Mouse (Mus musculus) heart, postnatal 36 days (tissue): Measurements from ENCODE around the gene Plxna3. TPM values are rescaled to one million over a fixed set of nuclear protein-coding genes. Genes with fewer than 3 reads are reported as not detected.
A peak's percentile ranks its signal among the peaks of the same experiment; 100 is the strongest.
"Not testable (repeated sequence)": the region's sequence is repeated elsewhere in the genome, so short reads cannot be mapped to it uniquely, and the experiment has no call there.

Experiments
- DNase-seq, 2 experiments: peaks; one replicate each; pipeline ENCODE4 v3.0.0; 2021 to 2022
- intact Hi-C: fragments of 180-260 bp; cut with DNase I; formaldehyde crosslinking; loops from one replicate; pipeline ENCODE4 v1.15.1; 2025
- total RNA-seq, 2 experiments: library from RNA; stranded (reverse); gene quantifications; 2 replicates each; pipeline ENCODE4 v1.2.3; 2021

Gene Plxna3
- total RNA-seq: 1 to 10 TPM in 1 of 2 experiments, under 1 TPM in 1; 0.87 to 1.6 TPM

DNA sequence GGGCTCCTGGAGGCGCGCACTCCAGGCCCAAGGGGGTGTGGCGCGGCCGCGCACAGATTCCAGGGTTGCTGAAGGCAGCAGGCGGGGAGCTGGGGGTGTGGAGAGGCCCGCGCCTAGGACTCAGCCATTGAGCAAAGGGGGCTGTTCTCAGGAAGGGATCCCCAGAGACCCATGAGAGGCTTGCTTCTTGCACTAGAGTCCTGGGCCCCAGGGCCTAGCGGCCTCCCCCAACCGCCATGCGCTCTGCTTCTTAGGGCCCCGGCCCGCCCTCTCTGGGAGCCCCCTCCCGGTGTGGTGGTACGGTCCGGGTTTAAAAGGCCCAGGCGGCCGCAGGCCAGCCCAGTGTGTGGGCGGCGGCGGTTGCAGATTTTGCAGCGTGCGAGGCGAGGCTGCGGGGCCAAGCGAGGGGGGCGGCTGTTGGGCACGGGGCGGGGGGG, at the start of gene Plxna3:
TSS of gene Plxna3 (plus strand) at position 342 of the 437 bp plus-strand sequence.
- intact Hi-C loops: no loop called here

DNA sequence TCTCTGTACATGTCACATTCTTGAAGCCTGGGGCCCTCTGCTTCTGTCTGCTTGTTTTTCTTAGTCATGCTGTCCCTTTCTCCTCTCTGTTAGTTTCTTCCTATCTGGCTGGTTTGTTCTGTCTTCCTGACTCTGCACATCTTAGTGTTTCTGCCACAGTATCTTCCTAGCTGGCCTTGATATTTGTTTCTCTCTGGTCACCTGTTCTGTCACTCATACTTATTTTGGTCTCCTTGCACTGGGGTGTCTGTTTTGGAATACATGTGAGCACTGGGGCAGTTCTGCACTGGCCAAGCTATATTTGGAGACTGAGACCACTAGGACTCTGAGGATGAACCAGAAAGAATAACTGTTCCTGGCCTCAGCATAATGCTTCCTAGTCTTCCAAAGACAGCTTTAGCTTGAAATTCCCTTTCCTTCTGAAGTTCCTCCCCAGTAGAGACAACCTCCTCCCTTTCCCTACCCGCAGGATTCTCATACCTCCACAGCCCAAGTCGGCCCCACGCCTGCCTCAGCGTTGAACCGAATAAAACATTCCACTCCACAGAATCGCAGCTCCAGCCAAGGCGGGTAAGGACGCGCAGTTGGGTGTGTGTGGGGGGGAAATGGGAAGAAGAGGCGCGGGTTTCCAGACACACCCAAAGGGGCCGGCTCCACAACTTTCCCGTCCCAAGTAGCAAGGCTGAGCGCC, 47.7 kb upstream of the Plxna3 start:
- no peak for DNase-seq
- intact Hi-C loops: no loop called here

More for the DNA sequence above, at the start of gene Plxna3:
- peak; percentile 65 to 79 for DNase-seq

DNA sequence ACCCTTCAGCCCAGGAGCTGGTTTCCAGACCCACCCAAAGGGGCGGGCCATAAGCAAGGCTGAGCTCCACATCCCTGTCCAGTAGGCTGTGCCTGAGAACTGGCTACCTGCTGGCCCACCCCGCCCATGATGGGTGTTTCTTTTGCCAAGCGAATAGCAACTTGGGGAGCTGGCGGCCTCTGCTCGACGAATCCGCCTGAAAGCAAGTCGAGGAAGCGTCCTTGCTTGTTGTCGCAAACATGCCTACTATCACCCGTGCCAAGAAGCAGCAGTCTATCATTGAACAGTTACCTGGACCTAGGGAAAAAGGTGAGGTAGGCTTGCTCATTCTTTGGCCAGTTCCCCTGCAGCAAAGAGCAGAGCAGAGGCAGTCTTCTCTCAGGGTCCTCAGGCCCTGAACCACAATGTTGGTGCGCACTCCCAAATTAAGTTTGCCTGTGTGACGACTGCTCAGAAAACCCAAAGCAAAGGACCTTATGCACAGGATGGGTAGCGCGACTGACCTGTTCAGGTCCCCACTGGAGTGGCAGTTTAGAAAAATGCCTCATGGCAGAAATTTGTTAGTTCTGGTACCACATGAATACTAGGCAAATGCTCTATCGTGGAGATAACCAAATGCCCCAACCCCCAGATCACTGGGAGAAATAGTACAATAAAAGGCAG, 47.0 kb upstream of the Plxna3 start, which contains the start of the genes Taz and Dnase1l1:
TSS of gene Taz (plus strand) at position 181 of the 663 bp plus-strand sequence.
TSS of gene Dnase1l1 (minus strand) at position 606 of the 663 bp plus-strand sequence.
- peak; percentile 72 to 73 for DNase-seq
- intact Hi-C loops: no loop called here

DNA sequence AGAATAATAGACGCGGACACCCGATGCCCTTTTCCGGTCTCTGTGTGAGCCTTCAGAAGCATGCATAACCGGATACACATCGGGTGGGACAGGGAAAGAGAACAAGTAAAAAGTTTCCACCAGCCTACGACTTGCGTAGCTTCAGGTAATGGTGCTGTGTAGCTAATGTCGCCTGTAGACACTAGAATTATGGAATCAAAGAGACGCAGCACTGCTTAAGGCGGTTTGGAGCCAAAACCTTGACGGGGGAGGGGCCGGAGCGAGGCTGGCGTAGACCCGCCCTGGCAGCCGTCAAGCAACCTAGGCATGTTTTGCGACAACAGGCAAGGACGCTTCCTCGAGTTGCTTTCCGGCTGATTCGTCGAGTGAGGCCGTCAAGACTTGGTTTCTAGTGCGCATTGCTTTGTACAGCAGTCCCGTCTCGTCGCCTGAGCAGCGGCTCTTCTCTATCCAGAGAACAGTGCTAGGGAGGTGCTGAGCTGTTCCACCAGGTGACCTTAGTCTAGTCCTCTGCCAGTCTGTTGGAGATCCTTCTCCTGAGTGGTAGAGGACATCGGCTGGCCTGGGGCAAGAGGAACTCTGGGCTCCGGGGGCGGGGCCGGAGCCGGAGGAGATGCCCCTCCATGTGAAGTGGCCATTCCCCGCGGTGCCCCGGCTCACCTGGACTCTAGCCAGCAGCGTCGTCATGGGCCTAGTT, 46.3 kb upstream of the Plxna3 start:
- DNase-seq: peak; percentile 79 to 82
- intact Hi-C loops: no loop called here

DNA sequence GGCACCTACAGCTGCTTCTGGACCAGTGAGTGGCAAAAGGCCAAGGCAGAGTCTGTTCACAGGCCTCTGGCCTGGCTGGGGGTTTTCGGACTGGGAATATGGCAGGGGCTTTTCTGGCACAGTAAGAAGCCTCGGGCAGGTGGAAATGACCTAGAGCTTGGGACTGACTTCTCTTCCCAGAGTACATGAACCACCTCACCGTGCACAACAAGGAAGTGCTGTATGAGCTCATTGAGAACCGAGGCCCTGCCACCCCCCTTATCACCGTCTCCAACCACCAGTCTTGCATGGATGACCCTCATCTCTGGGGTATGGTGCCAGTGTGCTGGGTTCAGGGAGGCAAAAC, 45.8 kb upstream of the Plxna3 start:
- DNase-seq: no peak
- intact Hi-C loops: no loop called here

DNA sequence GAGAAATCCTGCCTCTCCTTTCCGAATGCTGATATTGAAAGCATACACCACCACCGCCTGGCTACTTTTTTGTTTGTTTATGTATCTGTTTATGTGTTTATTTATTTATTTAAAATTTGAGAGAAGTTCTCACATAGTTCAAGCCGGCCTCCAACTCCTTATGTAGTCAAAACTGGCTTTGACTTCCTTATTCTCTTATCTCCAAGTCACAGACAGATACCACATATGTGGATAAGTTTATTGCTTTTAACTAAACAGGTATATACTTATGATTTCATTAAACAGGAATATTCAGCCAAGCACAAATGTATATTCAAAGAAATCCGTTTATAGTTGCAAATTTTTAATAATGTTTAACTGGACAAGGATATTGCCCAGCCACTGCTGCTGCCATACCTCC, 35.4 kb upstream of the Plxna3 start:
- intact Hi-C loops: no loop called here
- DNase-seq: no peak

DNA sequence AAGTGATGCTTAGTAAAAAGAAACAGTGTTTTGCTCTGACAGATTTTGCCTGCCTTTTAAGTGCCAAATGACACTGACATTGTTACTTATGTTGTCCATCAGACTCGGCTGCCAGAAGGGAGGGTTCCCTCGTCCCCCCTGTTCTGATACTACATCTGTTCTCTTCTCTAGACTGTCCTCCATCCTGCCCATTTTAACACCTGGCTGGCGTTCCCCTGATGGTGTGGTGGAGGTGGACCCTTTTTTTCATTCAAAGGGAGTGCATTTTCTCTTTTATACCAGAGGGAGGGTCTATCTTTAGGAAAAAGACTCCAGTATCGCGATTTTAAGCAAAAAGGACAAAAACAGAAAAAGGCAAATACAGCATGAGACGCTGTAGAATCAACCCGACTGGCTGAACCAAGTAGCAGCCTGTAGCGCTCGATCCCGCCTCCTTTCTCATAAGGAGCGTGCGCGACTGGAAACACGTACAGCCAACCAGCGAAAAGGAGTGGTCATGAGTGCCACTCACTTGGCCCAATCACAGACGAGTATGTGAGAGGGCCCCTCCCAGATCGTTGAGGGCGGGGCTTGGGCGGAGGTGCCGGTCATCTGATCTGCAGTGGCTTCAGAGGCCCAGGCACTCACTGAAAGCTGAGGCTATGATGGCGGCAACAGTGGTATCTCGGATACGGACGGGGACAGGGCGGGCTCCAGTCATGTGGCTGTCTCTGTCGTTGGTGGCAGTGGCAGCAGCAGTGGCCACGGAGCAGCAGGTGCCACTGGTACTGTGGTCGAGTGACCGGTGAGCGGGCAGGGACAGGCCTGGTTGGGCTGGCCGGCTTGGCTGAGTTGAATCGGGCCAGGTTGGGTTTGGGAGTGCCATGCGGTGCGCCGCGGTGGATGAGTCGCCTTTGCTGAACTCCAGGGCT, 32.1 kb upstream of the Plxna3 start, which contains the start of gene Atp6ap1:
TSS of gene Atp6ap1 (plus strand) at position 560 of the 911 bp plus-strand sequence.
- intact Hi-C loops: no loop called here
- DNase-seq: peak; percentile 87 to 94

DNA sequence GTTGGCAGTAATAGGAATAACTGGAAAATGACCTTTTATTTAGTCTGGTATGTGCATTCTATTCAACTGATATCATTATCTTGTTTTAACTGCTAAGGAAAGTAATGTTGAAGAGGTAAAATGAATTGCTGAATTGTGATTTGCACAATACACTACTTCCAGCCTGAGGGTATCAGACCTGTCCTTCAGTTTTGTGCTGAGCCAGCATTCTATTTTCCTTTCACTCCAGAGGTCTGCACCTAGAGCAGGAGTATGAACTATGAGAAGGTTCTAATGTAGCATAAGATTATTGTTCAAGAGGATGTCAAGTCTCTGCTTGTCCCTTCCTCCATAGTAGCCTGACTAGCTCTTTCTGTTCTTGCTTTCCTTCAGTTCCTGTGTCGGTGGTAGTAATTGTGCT, 30.5 kb upstream of the Plxna3 start:
- DNase-seq: no peak
- intact Hi-C loops: no loop called here

DNA sequence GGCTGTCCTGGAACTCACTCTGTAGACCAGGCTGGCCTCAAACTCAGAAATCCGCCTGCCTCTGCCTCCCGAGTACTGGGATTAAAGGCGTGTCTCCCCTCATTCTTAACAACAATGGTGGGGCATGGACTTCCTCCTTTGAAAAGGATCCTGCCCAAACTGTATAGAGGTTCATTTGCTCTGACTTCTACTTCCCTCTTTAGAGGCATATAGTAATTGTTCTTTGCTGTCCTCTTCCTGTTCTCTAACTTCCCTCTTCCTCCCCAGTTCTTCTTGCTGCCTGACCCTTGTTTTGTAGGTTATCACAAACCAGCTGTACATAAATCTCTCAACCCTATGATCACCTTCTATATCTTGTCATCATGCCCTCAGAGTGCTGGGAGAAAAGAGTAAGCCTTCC, 29.1 kb upstream of the Plxna3 start:
- intact Hi-C loops: no loop called here
- no peak for DNase-seq

DNA sequence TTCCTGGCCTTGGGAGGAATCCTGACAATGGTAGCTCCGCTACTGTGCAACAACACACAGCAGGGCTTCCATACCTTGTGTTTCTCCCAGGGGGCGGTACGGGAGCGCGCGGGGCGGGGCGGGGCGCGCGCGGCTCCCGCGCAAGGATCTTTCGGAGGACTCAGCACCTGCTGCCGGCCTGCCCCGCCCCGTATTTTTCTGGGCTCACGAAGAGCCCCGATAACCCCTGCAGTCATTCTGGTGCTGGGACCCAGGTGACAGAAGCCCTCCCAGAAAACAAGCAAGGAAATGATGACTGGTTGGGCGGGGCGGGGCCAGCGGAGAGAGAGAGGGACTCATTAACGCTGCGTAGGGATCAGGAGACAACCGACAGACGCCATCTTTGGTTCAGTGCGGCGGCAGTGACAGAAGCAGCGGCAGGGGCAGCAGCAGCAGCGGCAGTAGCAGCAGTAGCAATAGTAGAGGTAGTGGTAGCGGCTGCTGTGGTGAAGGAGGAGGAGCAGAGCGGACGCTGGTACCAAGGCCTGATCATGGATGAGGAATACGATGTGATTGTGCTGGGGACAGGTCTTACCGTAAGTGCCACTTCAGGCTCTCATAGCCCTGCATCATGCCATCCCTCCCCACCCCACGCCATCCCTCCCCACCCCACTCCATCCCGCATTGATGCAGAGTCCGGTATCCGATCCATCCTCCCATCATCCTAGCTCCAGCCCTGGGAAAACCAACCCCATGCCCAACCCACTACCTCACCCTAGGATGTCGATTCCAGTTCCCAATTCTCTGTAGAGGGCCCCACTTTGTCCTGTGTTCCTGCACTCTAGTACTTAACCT, 23.8 kb upstream of the Plxna3 start, which contains the start of gene Gdi1:
TSS of gene Gdi1 (plus strand) at position 132 of the 834 bp plus-strand sequence.
- DNase-seq: peak; percentile 75 to 84
- intact Hi-C loops: no loop called here

DNA sequence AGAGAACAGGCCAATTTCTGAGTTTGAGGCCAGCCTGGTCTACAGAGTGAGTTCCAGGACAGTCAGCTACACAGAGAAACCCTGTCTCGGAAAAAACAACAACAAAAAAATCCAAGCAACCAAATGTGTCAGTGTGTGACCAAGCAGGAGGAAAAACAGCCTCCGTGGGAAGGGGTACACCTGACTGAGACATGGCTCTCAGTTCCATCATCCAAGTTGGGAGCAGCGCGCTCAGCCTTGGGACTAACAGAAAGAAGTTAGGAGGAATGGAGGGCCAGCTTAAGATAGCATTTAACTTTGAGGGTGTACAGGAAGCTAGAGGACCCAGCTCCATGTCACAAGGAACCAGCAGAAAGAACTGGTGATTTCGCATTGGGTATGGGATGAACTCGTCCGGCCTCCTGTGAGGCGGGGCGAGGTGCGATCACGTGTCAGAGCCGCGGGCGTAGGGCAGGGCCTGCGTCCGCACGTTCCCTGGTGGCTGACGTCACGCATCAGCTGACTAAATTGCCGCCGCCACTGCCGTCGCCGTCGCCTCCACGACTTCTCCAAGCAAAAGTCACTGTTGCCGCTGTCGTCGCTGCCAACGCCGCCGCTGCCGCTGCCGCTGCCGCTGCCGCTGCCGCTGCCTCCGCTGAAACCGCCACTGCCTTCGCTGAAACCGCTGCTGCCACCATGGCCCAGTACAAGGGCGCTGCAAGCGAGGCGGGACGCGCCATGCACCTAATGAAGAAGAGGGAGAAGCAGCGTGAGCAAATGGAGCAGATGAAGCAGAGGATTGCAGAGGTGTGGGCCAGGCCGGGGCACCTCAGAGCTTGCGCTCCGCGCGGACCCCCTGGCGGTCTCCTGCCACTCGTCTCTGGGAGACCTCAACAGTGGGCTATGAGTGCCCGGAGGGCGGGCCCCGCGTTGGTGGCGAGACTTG, 16.1 kb upstream of the Plxna3 start, which contains the start of gene Fam50a:
TSS of gene Fam50a (plus strand) at position 494 of the 925 bp plus-strand sequence.
- intact Hi-C loops: loop anchor here (5.0 kb wide), 1 partner anchor 54 kb away; no protein-coding TSS in a partner anchor
- peak; percentile 81 to 82 for DNase-seq

DNA sequence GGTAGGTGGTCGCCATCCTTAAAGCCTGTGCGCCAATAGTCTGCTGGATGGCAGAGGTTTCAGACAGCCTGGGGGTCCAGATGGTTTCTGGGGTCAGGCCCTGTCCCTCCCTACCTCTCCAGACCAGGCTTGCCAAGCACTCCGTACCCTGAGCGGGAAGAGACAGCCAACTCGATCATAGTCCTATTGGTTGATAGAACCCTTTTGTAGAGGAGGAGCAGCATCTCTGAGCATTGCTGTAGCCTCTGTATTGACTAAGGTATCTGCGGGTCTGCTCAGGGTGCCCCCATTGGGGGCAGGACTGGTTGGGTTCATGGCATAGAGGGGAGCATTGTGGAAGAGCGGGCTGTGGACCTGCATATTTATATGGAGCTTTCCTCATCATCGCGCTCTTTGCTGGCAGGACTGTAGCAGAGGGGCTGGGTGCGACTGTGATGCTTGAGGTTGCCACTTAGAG, 377 bp downstream of the Plxna3 start:
- no peak for DNase-seq
- intact Hi-C loops: no loop called here

DNA sequence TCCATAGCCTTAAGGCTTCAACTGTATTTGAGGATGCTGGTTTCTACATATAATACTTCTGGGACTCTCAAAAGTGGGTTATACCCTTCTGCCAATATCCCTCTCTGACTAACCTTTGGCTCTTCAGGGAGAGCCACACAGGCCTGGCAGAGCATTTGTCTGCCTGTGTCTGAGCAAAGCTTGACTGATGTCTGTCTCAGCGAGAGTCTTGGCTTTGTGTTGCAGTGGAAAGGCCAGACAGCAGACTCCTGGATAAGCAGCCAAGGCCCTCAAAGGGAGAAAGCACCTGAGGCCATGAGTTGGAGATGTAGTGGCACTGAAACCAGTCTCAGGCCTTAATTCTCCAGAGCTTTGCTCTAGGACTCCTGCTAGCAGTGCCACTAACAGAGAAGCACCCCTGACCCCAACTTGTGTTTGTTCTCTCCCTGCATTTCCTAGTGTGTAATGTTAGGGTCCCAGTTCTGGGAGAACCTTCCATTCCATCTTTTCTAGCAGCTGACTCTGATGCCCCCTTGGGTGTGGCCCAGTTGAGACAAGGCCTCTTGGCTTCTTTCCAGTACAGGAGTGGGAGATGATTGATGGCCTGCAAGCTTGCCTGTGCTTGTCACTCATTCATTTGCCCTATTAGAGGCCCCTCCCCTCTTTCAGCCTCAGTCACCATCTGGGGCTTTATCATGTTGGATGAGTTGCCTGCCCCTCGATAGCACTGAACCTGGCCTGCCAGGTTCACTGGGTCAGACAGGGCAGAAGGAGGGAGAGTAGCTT, 1.5 kb downstream of the Plxna3 start:
- intact Hi-C loops: no loop called here
- no peak for DNase-seq

DNA sequence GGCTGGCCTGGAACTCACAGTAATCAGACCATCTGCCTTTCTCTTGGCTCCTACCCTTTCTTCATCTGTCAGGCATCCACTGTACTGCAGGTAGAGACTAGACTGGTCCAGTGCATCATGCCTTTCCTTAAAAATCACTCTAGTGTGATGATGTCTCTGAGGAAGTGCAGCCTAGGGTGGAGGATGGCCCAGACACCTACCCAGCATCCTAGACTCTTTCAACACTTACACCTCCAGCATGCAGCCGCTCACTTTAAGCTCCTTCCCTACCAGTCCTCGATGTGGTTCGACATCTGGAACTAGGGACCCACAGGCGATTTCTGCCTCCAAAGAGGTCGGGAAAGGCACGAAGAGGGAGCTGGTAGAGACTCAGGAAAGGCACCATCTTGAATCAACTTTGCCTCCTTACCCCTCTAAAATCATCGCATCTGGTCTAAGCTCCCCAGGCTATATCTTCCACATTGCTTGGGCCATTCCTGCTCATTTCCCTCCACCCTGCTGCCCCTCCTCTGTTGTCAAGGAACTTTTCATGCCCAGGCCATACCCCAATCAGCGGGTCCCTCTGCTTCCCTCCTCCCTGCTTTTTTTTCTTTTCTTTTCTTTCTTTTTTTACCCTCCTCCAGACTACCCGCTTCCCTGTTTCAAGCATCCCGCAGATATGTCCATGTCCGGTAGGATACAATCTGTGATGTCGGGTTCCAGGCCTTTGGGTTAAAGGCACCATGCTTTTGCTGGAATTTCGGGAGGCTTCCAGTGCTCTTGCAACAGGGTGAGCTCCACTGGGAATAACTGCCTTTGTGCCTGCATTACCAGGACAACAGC, 24.0 kb downstream of the Plxna3 start:
- intact Hi-C loops: loop anchor here (5.0 kb wide), 1 partner anchor 106 kb away; the partner anchor contains the start of gene Flna

DNA sequence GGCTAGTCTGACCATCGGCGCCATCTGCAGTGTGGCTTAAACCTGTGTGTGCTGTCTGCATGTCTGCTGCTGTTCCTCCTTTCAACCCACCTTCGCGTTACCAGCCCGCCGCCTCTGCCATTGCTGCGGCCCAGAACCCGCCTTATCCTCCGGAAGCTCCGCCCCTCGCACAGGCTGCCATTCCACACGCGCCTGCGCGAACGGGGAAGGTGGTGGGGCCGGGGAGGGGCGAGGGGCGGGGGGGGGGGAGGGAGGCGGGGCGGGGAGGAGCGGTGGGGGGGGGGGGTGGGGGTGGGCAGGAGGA, 24.6 kb downstream of the Plxna3 start, which contains the start of gene Lage3:
TSS of gene Lage3 (minus strand) at position 152 of the 304 bp plus-strand sequence.
- intact Hi-C loops: loop anchor here (5.0 kb wide), 1 partner anchor 106 kb away; the partner anchor contains the start of gene Flna
- peak; percentile 75 to 78 for DNase-seq

More for the DNA sequence above, 24.0 kb downstream of the Plxna3 start:
- no peak for DNase-seq

DNA sequence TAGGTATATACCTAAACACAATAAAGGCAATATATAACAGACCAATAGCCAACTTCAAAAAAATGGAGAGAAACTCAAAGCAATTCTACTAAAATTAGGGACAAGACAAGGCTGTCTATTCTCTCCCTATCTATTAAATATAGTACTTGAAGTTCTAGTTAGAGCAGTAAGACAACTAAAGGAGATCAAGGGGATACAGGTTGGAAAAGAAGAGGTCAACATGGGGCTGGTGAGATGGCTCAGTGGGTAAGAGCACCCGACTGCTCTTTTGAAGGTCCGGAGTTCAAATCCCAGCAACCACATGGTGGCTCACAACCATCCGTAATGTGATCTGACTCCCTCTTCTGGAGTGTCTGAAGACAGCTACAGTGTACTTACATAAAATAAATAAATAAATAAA, 28.2 kb downstream of the Plxna3 start:
- DNase-seq, intact Hi-C loops: not testable (repeated sequence)
